In genomic region chr6:8735657-8736492, GRCm38 (mm10) we compare ENCODE assay signal across 8 mouse cellular contexts. TPM values are rescaled to one million over a fixed set of nuclear protein-coding genes. Genes with fewer than 3 reads are reported as not detected.
A peak's percentile ranks its signal among the peaks of the same experiment; 100 is the strongest.
DNase-seq lines count a peak whose midpoint lies in the region; ATAC-seq lines count a peak whose summit lies in the region.

No protein-coding gene starts in this region.

- H3K9ac ChIP-seq in hindbrain, embryonic 16.5 days (ENCODE audit: low read depth, low read length): no peak overlapping the region

- H3K9me3 ChIP-seq in hindbrain, embryonic 16.5 days (ENCODE audit: control insufficient read depth, low read length): no peaks in the 10 kb centered on the region

- no peaks in the 10 kb centered on the region for H3K4me1 ChIP-seq in hindbrain, embryonic 16.5 days (ENCODE audit: control insufficient read depth, insufficient read depth, low read depth, low read length)

- no peak overlapping the region for H3K4me2 ChIP-seq in hindbrain, embryonic 16.5 days (ENCODE audit: low read length)

- 52% methylated on average over 8 of the region's 8 CpGs for WGBS in hindbrain, embryonic 16.5 days

- DNase-seq in NIH3T3 (ENCODE audit: low read depth): peak; percentile 90
- DNase-seq in cerebellum, adult 11-12 months: peak; percentile 54
- DNase-seq in forelimb bud, embryonic 11.5 days (ENCODE audit: low read depth, low spot score): peak; percentile 64
- DNase-seq in layer of hippocampus, postnatal 36 days: peak; percentile 62 to 66
- peak; percentile 57 for DNase-seq in right cerebral cortex, postnatal 25 days

- ATAC-seq in hindbrain, embryonic 16.5 days: peak; percentile 88
- ATAC-seq in megakaryocyte progenitor cell, adult 5-6 weeks (replicated peaks; ENCODE audit: poor library complexity): peak; percentile 95
- ATAC-seq in erythroblast, adult 5-6 weeks (replicated peaks; ENCODE audit: low FRiP score, poor library complexity, severe bottlenecking): no peak

- H3K36me3 ChIP-seq in hindbrain, embryonic 16.5 days (ENCODE audit: control insufficient read depth, insufficient read depth, low read length): no peaks in the 10 kb centered on the region

- H3K4me3 ChIP-seq in hindbrain, embryonic 16.5 days (ENCODE audit: low read length): no peak overlapping the region

- H3K27ac ChIP-seq in hindbrain, embryonic 16.5 days (ENCODE audit: low read depth, low read length): no peak overlapping the region

- no peaks in the 10 kb centered on the region for H3K27me3 ChIP-seq in hindbrain, embryonic 16.5 days (replicated peaks; ENCODE audit: control insufficient read depth, insufficient read depth, low read length)

RNA-seq across cellular contexts. Expression of gene Ica1, which starts 42.4 kb away (rescaled TPM):
- 75.5 and 81.0 TPM in 2 replicates for polyA plus RNA-seq in hindbrain, embryonic 16.5 days (2015; fragmentation: Nextera tagmentation; extraction: Ambion mirVana)
- 10 to 100 TPM; 56.3 to 61.7 TPM for total RNA-seq in layer of hippocampus, postnatal 36 days (2021)
- total RNA-seq in megakaryocyte progenitor cell, adult 5-6 weeks (2015): 25.3 and 25.9 TPM in 2 replicates
- 34.4 and 35.6 TPM in 2 replicates for total RNA-seq in megakaryocyte progenitor cell, adult 5-6 weeks (2017)
- total RNA-seq in erythroblast, adult 5-6 weeks (2015; ENCODE audit: low replicate concordance): 6.7 and 6.9 TPM in 2 replicates
- 7.1 and 8.8 TPM in 2 replicates for total RNA-seq in erythroblast, adult 5-6 weeks (2017; ENCODE audit: low replicate concordance)
